Mouse (Mus musculus) stomach, embryonic 16.5 days (tissue): Measurements from ENCODE around the gene Sephs1. TPM values are rescaled to one million over a fixed set of nuclear protein-coding genes. Genes with fewer than 3 reads are reported as not detected.
"Not testable (repeated sequence)": the region's sequence is repeated elsewhere in the genome, so short reads cannot be mapped to it uniquely, and the experiment has no call there.

ENCODE experiments used
- ATAC-seq: fragments of 200-750 bp; cut with Nextera tagmentation; 2 replicates; pipeline ENCODE4 v1.8.0; 2017; ENCODE audit warnings: moderate number of reproducible peaks, moderate TSS enrichment; ENCODE audit not compliant: insufficient read depth, low FRiP score
- H3K27ac ChIP-seq: fragments of 300-500 bp; sonication (generic); 2 replicates; pipeline ENCODE4 v1.5.1; 2014; ENCODE audit warnings: low read length
- H3K27me3 ChIP-seq: fragments of 300-500 bp; sonication (generic); 2 replicates; pipeline ENCODE4 v1.6.1; 2014; ENCODE audit warnings: low read length, control low read depth, mixed read lengths; ENCODE audit not compliant: control insufficient read depth, insufficient read depth
- H3K36me3 ChIP-seq: fragments of 300-500 bp; sonication (generic); 2 replicates; pipeline ENCODE4 v1.6.1; 2014; ENCODE audit warnings: low read length; ENCODE audit not compliant: control insufficient read depth, insufficient read depth
- H3K4me1 ChIP-seq: fragments of 300-500 bp; sonication (generic); 2 replicates; pipeline ENCODE4 v1.6.1; 2014; ENCODE audit warnings: low read length, control low read depth, mixed read lengths; ENCODE audit not compliant: control insufficient read depth, insufficient read depth
- H3K4me2 ChIP-seq: fragments of 300-500 bp; sonication (generic); 2 replicates; pipeline ENCODE4 v1.6.1; 2014; ENCODE audit warnings: low read depth, low read length, mixed read lengths
- H3K4me3 ChIP-seq: fragments of 300-500 bp; sonication (generic); replicated peaks from 2 replicates; pipeline ENCODE4 v1.5.1; 2014; ENCODE audit warnings: mild to moderate bottlenecking, low read length
- H3K9ac ChIP-seq: fragments of 300-500 bp; sonication (generic); 2 replicates; pipeline ENCODE4 v1.6.1; 2014; ENCODE audit warnings: low read length
- H3K9me3 ChIP-seq: fragments of 300-500 bp; sonication (generic); replicated peaks from 2 replicates; pipeline ENCODE4 v1.6.1; 2016; ENCODE audit warnings: low read length, control low read depth; ENCODE audit not compliant: control insufficient read depth
- WGBS: fragments of 180-500 bp; shearing (Covaris S2); extraction: QIAGEN DNeasy Blood & Tissue Kit; methylation state at CpG from one replicate; pipeline ENCODE4 v1.1.7; 2014; 5-methylcytosine and 5-hydroxymethylcytosine counted together
- polyA plus RNA-seq: library from polyadenylated mRNA; unstranded; fragments of >200 nt; fragmentation: Nextera tagmentation; extraction: Ambion mirVana; gene quantifications from 2 replicates; pipeline ENCODE4 v1.2.1, GENCODE M21; 2015

Gene Sephs1
- polyA plus RNA-seq, 1 experiment from 2014 or later = 53.0 TPM

- H3K27me3 ChIP-seq = no peaks in the 10 kb centered on the region
- WGBS = 84% methylated on average over 7 of the region's 7 CpGs
- ATAC-seq = no peak
- H3K4me1 ChIP-seq = no peaks in the 10 kb centered on the region
- H3K36me3 ChIP-seq = peaks cover 14% of the 10 kb centered on the region
- H3K4me3 ChIP-seq = no peak overlapping the region
- H3K4me2 ChIP-seq = no peak overlapping the region
- H3K27ac ChIP-seq = no peak overlapping the region
- H3K9ac ChIP-seq = no peak overlapping the region
- peaks cover 7% of the 10 kb centered on the region; the same call in 1 of the 2 replicates for H3K9me3 ChIP-seq
These were observed 56.6 kb downstream of the Sephs1 start for GRCm38 (mm10) chr2:4937931-4938330.

GRCm38 (mm10) chr2:4940861-4941260 is 59.5 kb downstream of the Sephs1 start:
- no peak for ATAC-seq
- H3K9me3 ChIP-seq = peaks cover 12% of the 10 kb centered on the region; the same call in 1 of the 2 replicates
- H3K27me3 ChIP-seq = no peaks in the 10 kb centered on the region
- WGBS = 91% methylated on average over 11 of the region's 11 CpGs
- no peak overlapping the region for H3K4me3 ChIP-seq
- no peak overlapping the region for H3K4me2 ChIP-seq
- no peak overlapping the region for H3K27ac ChIP-seq
- peaks cover 14% of the 10 kb centered on the region for H3K36me3 ChIP-seq
- H3K9ac ChIP-seq = no peak overlapping the region
- H3K4me1 ChIP-seq = no peaks in the 10 kb centered on the region

GRCm38 (mm10) chr2:4949691-4950090 is 68.3 kb downstream of the Sephs1 start:
- not testable (repeated sequence) for H3K9ac ChIP-seq, H3K4me2 ChIP-seq, H3K27ac ChIP-seq, H3K9me3 ChIP-seq, H3K4me1 ChIP-seq, H3K36me3 ChIP-seq, H3K4me3 ChIP-seq, H3K27me3 ChIP-seq, ATAC-seq
- WGBS = 79% methylated on average over 8 of the region's 8 CpGs

- Histone ChIP-seq H3K4me3 (no peak overlapping the region), H3K27ac (no peak overlapping the region), H3K9me3 (no peaks in the 10 kb centered on the region), H3K36me3 (no peaks in the 10 kb centered on the region), H3K4me1 (no peaks in the 10 kb centered on the region), H3K27me3 (no peaks in the 10 kb centered on the region), H3K9ac (no peak overlapping the region), H3K4me2 (no peak overlapping the region)
- no peak for ATAC-seq
- WGBS = 88% methylated on average over 2 of the region's 2 CpGs
These were observed 69.6 kb downstream of the Sephs1 start for GRCm38 (mm10) chr2:4950986-4951385.

- Histone ChIP-seq H3K4me1 (no peaks in the 10 kb centered on the region), H3K27ac (no peak overlapping the region), H3K27me3 (no peaks in the 10 kb centered on the region), H3K4me3 (no peak overlapping the region), H3K9me3 (no peaks in the 10 kb centered on the region), H3K9ac (no peak overlapping the region), H3K4me2 (no peak overlapping the region), H3K36me3 (no peaks in the 10 kb centered on the region)
- whole genome bisulfite sequencing = 76% methylated on average over 6 of the region's 6 CpGs
- no peak for ATAC-seq
These were observed 72.9 kb downstream of the Sephs1 start for GRCm38 (mm10) chr2:4954216-4954760.

- WGBS = 83% methylated on average over 12 of the region's 12 CpGs
- no peak for ATAC-seq
- Histone ChIP-seq H3K9ac (no peak overlapping the region), H3K4me3 (no peak overlapping the region), H3K27me3 (no peaks in the 10 kb centered on the region), H3K9me3 (no peaks in the 10 kb centered on the region), H3K4me2 (no peak overlapping the region), H3K36me3 (no peaks in the 10 kb centered on the region), H3K27ac (no peak overlapping the region), H3K4me1 (no peaks in the 10 kb centered on the region)
These were observed 76.7 kb downstream of the Sephs1 start for GRCm38 (mm10) chr2:4958039-4958438.

Other genes starting within 250 kb of the Sephs1 start
- 33.8 and 35.1 TPM in 2 replicates for gene Prpf18, start 229.5 kb upstream of the Sephs1 start, polyA plus RNA-seq
- 2.9 and 3.6 TPM in 2 replicates for gene Bend7, start 163.7 kb upstream of the Sephs1 start, polyA plus RNA-seq
- gene Phyh, start 37.5 kb downstream of the Sephs1 start, polyA plus RNA-seq = 82.6 and 86.8 TPM in 2 replicates
- not detected in 2 replicates for gene Ucma, start 94.6 kb downstream of the Sephs1 start, polyA plus RNA-seq
- 25.1 and 26.4 TPM in 2 replicates for gene Mcm10, start 131.2 kb downstream of the Sephs1 start, polyA plus RNA-seq
- gene Optn, start 182.5 kb downstream of the Sephs1 start, polyA plus RNA-seq = 17.6 and 18.6 TPM in 2 replicates